ENCODE assay signal across 26 mouse cellular contexts in the genomic region with DNA sequence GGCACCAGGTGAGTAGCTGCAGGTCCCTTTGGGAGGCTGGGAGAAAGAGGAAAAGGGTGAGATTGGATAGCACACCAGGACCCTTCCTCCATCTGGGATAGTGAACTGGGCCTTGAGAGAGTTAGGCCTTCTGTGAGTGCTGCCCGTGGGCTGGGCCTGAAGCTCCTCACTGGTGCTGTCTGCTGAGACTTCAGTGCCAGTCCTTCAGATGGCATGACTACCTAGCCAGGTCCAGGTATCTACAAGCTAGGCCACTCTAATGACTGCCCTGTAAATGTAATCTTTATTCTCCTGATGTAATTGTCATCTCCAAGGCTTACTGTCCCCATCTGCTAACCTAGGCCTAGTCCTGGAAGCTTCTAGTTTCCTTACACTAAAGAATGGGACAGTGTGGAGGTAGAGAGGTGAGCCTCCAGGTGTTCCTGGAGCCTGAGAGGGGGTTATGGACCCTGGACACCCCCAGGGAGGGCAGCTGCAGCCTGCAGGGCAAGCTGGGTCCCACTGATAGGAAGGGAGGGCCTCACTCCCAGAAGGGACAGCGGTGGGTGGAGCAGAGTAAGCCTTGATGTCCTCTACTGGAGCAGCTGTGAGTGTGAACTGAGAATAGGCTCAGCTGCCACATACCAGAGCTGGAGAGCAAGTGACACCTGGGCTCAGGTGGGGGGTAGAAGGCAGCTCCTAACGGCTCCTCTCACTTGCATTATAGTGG. TPM values are rescaled to one million over a fixed set of nuclear protein-coding genes. Genes with fewer than 3 reads are reported as not detected.
DNase-seq lines count a peak whose midpoint lies in the region; ATAC-seq and TF ChIP-seq lines count a peak whose summit lies in the region.
"Had no signal": no experiment of that assay in that cellular context is flagged by ENCODE, and none has a peak within 500 bp of the region (broad histone marks: within the 10 kb centered on the region; RNA-seq: fewer than 3 reads in every experiment).

No protein-coding gene starts in this region.

- H3K27ac ChIP-seq in intestine, embryonic 14.5 days (ENCODE audit: low read depth): no peak overlapping the region
- H3K27ac ChIP-seq in intestine, postnatal 0 days (ENCODE audit: low read depth, low read length): no peak overlapping the region
- no peak overlapping the region for H3K27ac ChIP-seq in intestine, embryonic 16.5 days (ENCODE audit: low read length)
- H3K27ac ChIP-seq in liver, embryonic 16.5 days (ENCODE audit: low read length): peak overlapping the region; percentile 87
- H3K27ac ChIP-seq: hindbrain, embryonic 15.5 days; limb, embryonic 15.5 days; neural tube, embryonic 12.5 days had no signal

- H3K36me3 ChIP-seq in intestine, embryonic 14.5 days (ENCODE audit: control insufficient read depth, insufficient read depth, low read length): no peaks in the 10 kb centered on the region
- no peaks in the 10 kb centered on the region for H3K36me3 ChIP-seq in intestine, postnatal 0 days (ENCODE audit: control insufficient read depth, insufficient read depth)
- H3K36me3 ChIP-seq in intestine, embryonic 16.5 days (ENCODE audit: control insufficient read depth, insufficient read depth, low read length): no peaks in the 10 kb centered on the region
- no peaks in the 10 kb centered on the region for H3K36me3 ChIP-seq in liver, embryonic 16.5 days (ENCODE audit: control insufficient read depth, insufficient read depth)
- H3K36me3 ChIP-seq: hindbrain, embryonic 15.5 days; limb, embryonic 15.5 days; neural tube, embryonic 12.5 days had no signal

- H3K9me3 ChIP-seq in intestine, embryonic 14.5 days (ENCODE audit: control insufficient read depth, low read length): no peaks in the 10 kb centered on the region
- H3K9me3 ChIP-seq in intestine, postnatal 0 days (ENCODE audit: control insufficient read depth): no peaks in the 10 kb centered on the region
- H3K9me3 ChIP-seq in intestine, embryonic 16.5 days (ENCODE audit: control insufficient read depth, low read length): no peaks in the 10 kb centered on the region
- no peaks in the 10 kb centered on the region for H3K9me3 ChIP-seq in liver, embryonic 16.5 days (replicated peaks; ENCODE audit: control insufficient read depth, low read length)
- H3K9me3 ChIP-seq: hindbrain, embryonic 15.5 days; limb, embryonic 15.5 days; neural tube, embryonic 12.5 days had no signal

- 64% methylated on average over 3 of the region's 3 CpGs for WGBS in intestine, embryonic 14.5 days
- WGBS in intestine, postnatal 0 days: 68% methylated on average over 3 of the region's 3 CpGs
- 68% methylated on average over 3 of the region's 3 CpGs for WGBS in intestine, embryonic 16.5 days
- 43% methylated on average over 3 of the region's 3 CpGs for WGBS in liver, embryonic 16.5 days (ENCODE audit: insufficient replicate concordance)

- no peak overlapping the region for H3K4me2 ChIP-seq in intestine, embryonic 14.5 days (ENCODE audit: low read length)
- no peak overlapping the region for H3K4me2 ChIP-seq in intestine, postnatal 0 days (replicated peaks; ENCODE audit: low read depth)
- no peak overlapping the region for H3K4me2 ChIP-seq in intestine, embryonic 16.5 days (ENCODE audit: low read depth, low read length)
- peak overlapping the region; percentile 64 for H3K4me2 ChIP-seq in liver, embryonic 16.5 days (ENCODE audit: low read depth, low read length)
- H3K4me2 ChIP-seq: hindbrain, embryonic 15.5 days; limb, embryonic 15.5 days; midbrain, embryonic 11.5 days; neural tube, embryonic 12.5 days had no signal

- H3K27me3 ChIP-seq in intestine, embryonic 14.5 days (replicated peaks; ENCODE audit: control insufficient read depth, insufficient read depth, low read length): no peaks in the 10 kb centered on the region
- H3K27me3 ChIP-seq in intestine, postnatal 0 days (replicated peaks; ENCODE audit: control insufficient read depth, insufficient read depth, low read length): no peaks in the 10 kb centered on the region
- H3K27me3 ChIP-seq in intestine, embryonic 16.5 days (replicated peaks; ENCODE audit: control insufficient read depth, insufficient read depth, low read length): no peaks in the 10 kb centered on the region; the same call in 1 of the 2 replicates
- H3K27me3 ChIP-seq in liver, embryonic 16.5 days (ENCODE audit: control insufficient read depth, insufficient read depth, low read depth, low read length): no peaks in the 10 kb centered on the region
- H3K27me3 ChIP-seq: hindbrain, embryonic 15.5 days; limb, embryonic 15.5 days; neural tube, embryonic 12.5 days; Patski had no signal

- no peak for DNase-seq in intestine, embryonic 14.5 days (ENCODE audit: low spot score)
- DNase-seq in urinary bladder, postnatal 4 days (ENCODE audit: low spot score in 2 of 2): no peak
- no peak for DNase-seq in gastrocnemius, postnatal 10 days
- DNase-seq in right cerebral cortex, postnatal 10 days (ENCODE audit: low spot score in 2 of 2): no peak
- DNase-seq: adrenal gland, postnatal 25 days; cerebellum, postnatal 10 days; embryo, embryonic 11 days; forebrain, postnatal 0 days; heart, adult 18-20 months; kidney, adult 8-10 months; kidney, postnatal 36 days; lung, postnatal 14 days; right cerebral cortex, postnatal 14 days had no signal

- TF ChIP-seq CTCF in intestine, postnatal 0 days (IDR thresholded peaks at IDR 0.05; ENCODE audit: low read depth): no peak

- ATAC-seq in intestine, embryonic 14.5 days (replicated peaks; ENCODE audit: low FRiP score, low TSS enrichment, low read depth): 0 out of 2 replicates have a peak, but pooled peaks have one; percentile 15
- no peak for ATAC-seq in intestine, postnatal 0 days
- peak; percentile 89 for ATAC-seq in erythroblast, adult 5-6 weeks (replicated peaks; ENCODE audit: low FRiP score, poor library complexity, severe bottlenecking)
- ATAC-seq in intestine, embryonic 16.5 days: peak; percentile 63
- ATAC-seq in liver, embryonic 16.5 days (ENCODE audit: low read depth): peak; percentile 99
- ATAC-seq: forebrain, postnatal 0 days; Patski had no signal

- no peak overlapping the region for H3K4me3 ChIP-seq in intestine, embryonic 14.5 days (ENCODE audit: low read depth, low read length)
- H3K4me3 ChIP-seq in intestine, postnatal 0 days (ENCODE audit: low read depth, low read length): no peak overlapping the region
- no peak overlapping the region for H3K4me3 ChIP-seq in intestine, embryonic 16.5 days (ENCODE audit: low read length)
- peak overlapping the region; percentile 16 for H3K4me3 ChIP-seq in liver, embryonic 16.5 days (ENCODE audit: low read depth, low read length)
- H3K4me3 ChIP-seq: hindbrain, embryonic 15.5 days; limb, embryonic 15.5 days; neural tube, embryonic 12.5 days had no signal

- no peaks in the 10 kb centered on the region for H3K4me1 ChIP-seq in intestine, embryonic 14.5 days (replicated peaks; ENCODE audit: control insufficient read depth, insufficient read depth, low read length)
- H3K4me1 ChIP-seq in intestine, postnatal 0 days (replicated peaks; ENCODE audit: control insufficient read depth, insufficient read depth, low read length): no peaks in the 10 kb centered on the region
- H3K4me1 ChIP-seq in intestine, embryonic 16.5 days (ENCODE audit: control insufficient read depth, insufficient read depth, low read length): no peaks in the 10 kb centered on the region
- H3K4me1 ChIP-seq in liver, embryonic 16.5 days (ENCODE audit: control insufficient read depth, low read depth, low read length): peaks cover 38% of the 10 kb centered on the region
- H3K4me1 ChIP-seq: hindbrain, embryonic 15.5 days; neural tube, embryonic 12.5 days had no signal

- no peak overlapping the region for H3K9ac ChIP-seq in intestine, embryonic 14.5 days (ENCODE audit: low read length)
- no peak overlapping the region for H3K9ac ChIP-seq in intestine, postnatal 0 days (ENCODE audit: low read depth, low read length)
- H3K9ac ChIP-seq in intestine, embryonic 16.5 days (ENCODE audit: low read depth, low read length): no peak overlapping the region
- H3K9ac ChIP-seq in liver, embryonic 16.5 days (ENCODE audit: low read depth, low read length): peak overlapping the region; percentile 58
- H3K9ac ChIP-seq: forebrain, postnatal 0 days; hindbrain, embryonic 15.5 days; limb, embryonic 15.5 days; neural tube, embryonic 12.5 days had no signal

RNA-seq across cellular contexts. Expression of a gene that starts 9.1 kb away (rescaled TPM):
- polyA plus RNA-seq in intestine, embryonic 14.5 days (2014; fragmentation: Nextera tagmentation; extraction: Ambion mirVana): 1.5 and 1.6 TPM in 2 replicates
- 0.74 and 0.77 TPM in 2 replicates for polyA plus RNA-seq in intestine, postnatal 0 days (2015; fragmentation: Nextera tagmentation; extraction: Ambion mirVana)
- total RNA-seq in erythroblast, adult 5-6 weeks (2015; ENCODE audit: low replicate concordance): 77.4 and 78.8 TPM in 2 replicates
- 55.2 and 79.5 TPM in 2 replicates for total RNA-seq in erythroblast, adult 5-6 weeks (2017; ENCODE audit: low replicate concordance)
- polyA plus RNA-seq in intestine, embryonic 16.5 days (2015; fragmentation: Nextera tagmentation; extraction: Ambion mirVana): 2.4 and 3.1 TPM in 2 replicates
- polyA plus RNA-seq in liver, embryonic 16.5 days (2015; fragmentation: Nextera tagmentation; extraction: Ambion mirVana): 69.6 and 71.3 TPM in 2 replicates
- under 1 TPM; 0.16 to 0.90 TPM for total RNA-seq in gastrocnemius, postnatal 10 days (2021)
- total RNA-seq: layer of hippocampus, postnatal 10 days had no signal

RNA-seq across cellular contexts. Expression of a gene that starts 26.7 kb away (rescaled TPM):
- polyA plus RNA-seq in intestine, embryonic 14.5 days (2014; fragmentation: Nextera tagmentation; extraction: Ambion mirVana): 11.3 and 13.9 TPM in 2 replicates
- 5.4 and 6.8 TPM in 2 replicates for polyA plus RNA-seq in intestine, postnatal 0 days (2015; fragmentation: Nextera tagmentation; extraction: Ambion mirVana)
- not detected in 2 replicates for total RNA-seq in erythroblast, adult 5-6 weeks (2015; ENCODE audit: low replicate concordance)
- total RNA-seq in erythroblast, adult 5-6 weeks (2017; ENCODE audit: low replicate concordance): not detected in 2 replicates
- polyA plus RNA-seq in intestine, embryonic 16.5 days (2015; fragmentation: Nextera tagmentation; extraction: Ambion mirVana): 11.4 and 12.7 TPM in 2 replicates
- 0.29 and 0.91 TPM in 2 replicates for polyA plus RNA-seq in liver, embryonic 16.5 days (2015; fragmentation: Nextera tagmentation; extraction: Ambion mirVana)
- total RNA-seq in gastrocnemius, postnatal 10 days (2021): not detected
- total RNA-seq: forebrain, postnatal 0 days; gastrocnemius, adult 18-20 months; heart, adult 18-20 months; monocyte, adult 5-6 weeks had no signal
- polyA plus RNA-seq: heart, postnatal 0 days had no signal

RNA-seq across cellular contexts. Expression of a gene that starts 56.8 kb away (rescaled TPM):
- 457 and 534 TPM in 2 replicates for polyA plus RNA-seq in intestine, embryonic 14.5 days (2014; fragmentation: Nextera tagmentation; extraction: Ambion mirVana)
- 212 and 216 TPM in 2 replicates for polyA plus RNA-seq in intestine, postnatal 0 days (2015; fragmentation: Nextera tagmentation; extraction: Ambion mirVana)
- total RNA-seq in erythroblast, adult 5-6 weeks (2015; ENCODE audit: low replicate concordance): 59.4 and 65.9 TPM in 2 replicates
- total RNA-seq in erythroblast, adult 5-6 weeks (2017; ENCODE audit: low replicate concordance): 40.8 and 80.4 TPM in 2 replicates
- 391 and 421 TPM in 2 replicates for polyA plus RNA-seq in intestine, embryonic 16.5 days (2015; fragmentation: Nextera tagmentation; extraction: Ambion mirVana)
- 139 and 152 TPM in 2 replicates for polyA plus RNA-seq in liver, embryonic 16.5 days (2015; fragmentation: Nextera tagmentation; extraction: Ambion mirVana)
- total RNA-seq in gastrocnemius, postnatal 10 days (2021): 100 to 1,000 TPM; 236 to 268 TPM

Comparison
In these comparisons a context has a peak if more than half of its experiments do, and no peak if none do; other contexts are left out.
1. RNA of a gene that starts 9.1 kb away (polyA plus RNA-seq): 69.6 to 71.3 TPM in liver, embryonic 16.5 days; 2.4 to 3.1 TPM in intestine, embryonic 16.5 days, 1.5 to 1.6 TPM in intestine, embryonic 14.5 days and 0.74 to 0.77 TPM in intestine, postnatal 0 days; every median in the first group is over 10 times any median in the second.